20 mouse cellular contexts compared by ENCODE assay signal in genomic region chr10:128193113-128193512, GRCm38 (mm10). TPM values are rescaled to one million over a fixed set of nuclear protein-coding genes. Genes with fewer than 3 reads are reported as not detected.
"Had no signal": no experiment of that assay in that cellular context is flagged by ENCODE, and none has a peak within 500 bp of the region (broad histone marks: within the 10 kb centered on the region; RNA-seq: fewer than 3 reads in every experiment).

No protein-coding gene starts in this region.

- H3K9me3 ChIP-seq: intestine, embryonic 15.5 days; kidney, embryonic 15.5 days; limb, embryonic 10.5 days had no signal

- DNase-seq: kidney, adult 18-20 months; kidney, postnatal 14 days; lung, adult 18-20 months; right cerebral cortex, adult 18-20 months; right cerebral cortex, postnatal 25 days; thymus, postnatal 36 days had no signal

- H3K36me3 ChIP-seq: intestine, embryonic 15.5 days; kidney, embryonic 15.5 days; limb, embryonic 10.5 days had no signal

RNA-seq across cellular contexts. Expression of gene Mip, which starts 32.5 kb away (rescaled TPM):
- total RNA-seq: layer of hippocampus, adult 8-10 months; layer of hippocampus, postnatal 14 days; left cerebral cortex, adult 18-20 months; left cerebral cortex, postnatal 14 days had no signal
- polyA plus RNA-seq: kidney, embryonic 15.5 days; large intestine, adult 2 months; lung, embryonic 16.5 days; myocyte; neural tube, embryonic 14.5 days; small intestine, adult 2 months; stomach, embryonic 16.5 days; thymus, postnatal 0 days had no signal
